Mouse (Mus musculus) kidney, embryonic 14.5 days (tissue): ENCODE data around the gene Nol10. TPM values are rescaled to one million over a fixed set of nuclear protein-coding genes. Genes with fewer than 3 reads are reported as not detected.

Source experiments
- ATAC-seq: fragments of 200-750 bp; cut with Nextera tagmentation; 2 replicates; pipeline ENCODE4 v1.8.0; 2017; ENCODE audit warnings: moderate number of reproducible peaks, mild to moderate bottlenecking, moderate TSS enrichment, moderate library complexity; ENCODE audit not compliant: low FRiP score, low TSS enrichment
- H3K27ac ChIP-seq: fragments of 300-500 bp; sonication (generic); 2 replicates; pipeline ENCODE4 v1.5.1; 2014; ENCODE audit warnings: low read depth, mild to moderate bottlenecking, low read length, moderate library complexity, mixed read lengths
- H3K27me3 ChIP-seq: fragments of 300-500 bp; sonication (generic); 2 replicates; pipeline ENCODE4 v1.6.1; 2014; ENCODE audit warnings: mild to moderate bottlenecking, low read length; ENCODE audit not compliant: control insufficient read depth, insufficient read depth
- H3K36me3 ChIP-seq: fragments of 300-500 bp; sonication (generic); 2 replicates; pipeline ENCODE4 v1.6.1; 2014; ENCODE audit warnings: low read length, mixed read lengths; ENCODE audit not compliant: control insufficient read depth, insufficient read depth
- H3K4me1 ChIP-seq: fragments of 300-500 bp; sonication (generic); 2 replicates; pipeline ENCODE4 v1.6.1; 2014; ENCODE audit warnings: low read length, mixed read lengths; ENCODE audit not compliant: control insufficient read depth, insufficient read depth
- H3K4me2 ChIP-seq: fragments of 300-500 bp; sonication (generic); replicated peaks from 2 replicates; pipeline ENCODE4 v1.6.1; 2014; ENCODE audit warnings: low read depth, mild to moderate bottlenecking, low read length
- H3K4me3 ChIP-seq: fragments of 300-500 bp; sonication (generic); 2 replicates; pipeline ENCODE4 v1.5.1; 2014; ENCODE audit warnings: mild to moderate bottlenecking, low read length
- H3K9ac ChIP-seq: fragments of 300-500 bp; sonication (generic); 2 replicates; pipeline ENCODE4 v1.6.1; 2014; ENCODE audit warnings: low read depth, mild to moderate bottlenecking, low read length, moderate library complexity
- H3K9me3 ChIP-seq: fragments of 300-500 bp; sonication (generic); 2 replicates; pipeline ENCODE4 v1.6.1; 2016; ENCODE audit warnings: low read length; ENCODE audit not compliant: control insufficient read depth
- WGBS: fragments of 180-500 bp; shearing (Covaris S2); extraction: QIAGEN DNeasy Blood & Tissue Kit; methylation state at CpG from one replicate; pipeline ENCODE4 v1.1.7; 2014; 5-methylcytosine and 5-hydroxymethylcytosine counted together
- polyA plus RNA-seq: library from polyadenylated mRNA; unstranded; fragments of >200 nt; fragmentation: Nextera tagmentation; extraction: Ambion mirVana; gene quantifications from 2 replicates; pipeline ENCODE4 v1.2.1, GENCODE M21; 2014

Nol10 gene
- polyA plus RNA-seq, 1 experiment from 2014 or later: 31.0 TPM

- Histone ChIP-seq H3K4me1 (no peaks in the 10 kb centered on the region; the same call in 1 of the 2 replicates), H3K4me3 (no peak overlapping the region), H3K27me3 (no peaks in the 10 kb centered on the region), H3K9ac (no peak overlapping the region), H3K9me3 (no peaks in the 10 kb centered on the region), H3K4me2 (no peak overlapping the region), H3K36me3 (peaks cover 26% of the 10 kb centered on the region), H3K27ac (no peak overlapping the region)
- WGBS: 88% methylated on average over 2 of the region's 2 CpGs
- no peak for ATAC-seq
These were observed 63.0 kb downstream of the Nol10 start for GRCm38 (mm10) chr12:17411242-17411641.

DNA sequence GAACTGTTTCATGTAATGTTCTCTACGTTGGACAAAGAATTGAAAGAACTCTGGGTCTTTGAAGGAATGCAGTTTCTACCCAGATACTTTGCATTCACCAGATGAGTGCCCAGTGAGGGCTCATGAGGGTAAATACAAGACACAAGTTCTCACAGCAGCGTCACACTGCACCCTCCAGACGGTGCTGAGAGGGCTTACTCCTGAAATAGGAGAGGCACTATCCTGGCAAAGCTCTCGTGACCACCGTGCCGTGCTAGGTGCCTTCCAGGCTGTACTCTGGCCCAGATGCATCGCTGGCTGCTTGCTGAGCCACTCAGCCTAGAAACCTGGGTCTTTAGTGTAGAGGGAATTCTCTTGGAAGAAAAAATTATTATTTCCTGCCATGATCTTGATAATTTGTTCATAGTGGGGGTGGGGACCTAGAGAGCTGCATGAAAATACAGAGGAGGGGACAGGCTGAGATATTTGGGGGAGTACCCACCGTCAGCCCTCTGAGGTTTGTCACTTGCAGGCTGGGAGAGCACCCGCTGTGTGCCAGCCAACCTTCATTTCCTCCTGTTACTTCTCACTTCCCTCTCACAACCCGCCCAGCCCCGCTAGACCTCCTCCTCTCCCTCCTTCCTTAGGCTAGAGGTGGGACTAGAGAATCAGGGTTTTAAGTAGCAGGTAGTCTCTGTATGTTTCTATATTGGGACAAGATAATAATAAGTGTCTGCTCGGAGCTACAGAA lies 63.7 kb downstream of the Nol10 start:
- Histone ChIP-seq H3K27ac (no peak overlapping the region), H3K4me1 (no peaks in the 10 kb centered on the region; the same call in 1 of the 2 replicates), H3K9me3 (no peaks in the 10 kb centered on the region), H3K27me3 (no peaks in the 10 kb centered on the region), H3K36me3 (peaks cover 27% of the 10 kb centered on the region), H3K4me3 (no peak overlapping the region), H3K9ac (no peak overlapping the region), H3K4me2 (no peak overlapping the region)
- WGBS: 68% methylated on average over 12 of the region's 12 CpGs
- ATAC-seq: no peak

DNA sequence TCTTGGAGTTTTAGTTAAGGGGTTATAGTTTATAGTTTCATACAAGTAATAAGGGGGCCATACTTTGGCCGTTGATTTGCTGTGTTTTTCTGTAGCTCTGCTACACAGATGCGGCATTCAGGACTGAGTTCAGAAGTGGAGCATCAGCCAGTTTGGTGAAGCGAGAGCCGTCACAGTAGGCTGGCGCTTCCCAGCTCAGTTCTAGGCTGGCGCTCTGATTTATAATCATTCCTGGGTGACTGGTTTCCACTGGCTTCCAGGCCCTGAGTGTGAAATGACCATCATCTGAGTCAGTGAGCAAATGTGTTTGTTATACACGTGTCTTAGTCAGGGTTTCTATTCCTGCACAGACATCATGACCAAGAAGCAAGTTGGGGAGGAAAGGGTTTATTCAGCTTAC lies 66.5 kb downstream of the Nol10 start:
- no peak overlapping the region for H3K9ac ChIP-seq
- no peak overlapping the region for H3K4me2 ChIP-seq
- H3K27me3 ChIP-seq: no peaks in the 10 kb centered on the region
- H3K4me3 ChIP-seq: no peak overlapping the region
- peaks cover 29% of the 10 kb centered on the region for H3K36me3 ChIP-seq
- H3K9me3 ChIP-seq: no peaks in the 10 kb centered on the region
- WGBS: 64% methylated on average over 7 of the region's 7 CpGs
- H3K4me1 ChIP-seq: no peaks in the 10 kb centered on the region; the same call in 1 of the 2 replicates
- no peak for ATAC-seq
- no peak overlapping the region for H3K27ac ChIP-seq

GRCm38 (mm10) chr12:17420168-17420810 lies 72.0 kb downstream of the Nol10 start:
- H3K36me3 ChIP-seq: peaks cover 52% of the 10 kb centered on the region
- H3K9me3 ChIP-seq: no peaks in the 10 kb centered on the region
- no peaks in the 10 kb centered on the region for H3K27me3 ChIP-seq
- no peaks in the 10 kb centered on the region; the same call in 1 of the 2 replicates for H3K4me1 ChIP-seq
- 45% methylated on average over 3 of the region's 3 CpGs for WGBS
- no peak for ATAC-seq
- no peak overlapping the region for H3K4me2 ChIP-seq
- H3K4me3 ChIP-seq: no peak overlapping the region
- no peak overlapping the region for H3K9ac ChIP-seq
- H3K27ac ChIP-seq: no peak overlapping the region

GRCm38 (mm10) chr12:17425254-17426169 lies 77.3 kb downstream of the Nol10 start:
- no peaks in the 10 kb centered on the region for H3K27me3 ChIP-seq
- ATAC-seq: no peak
- 75% methylated on average over 11 of the region's 11 CpGs for WGBS
- H3K9me3 ChIP-seq: no peaks in the 10 kb centered on the region
- peaks cover 48% of the 10 kb centered on the region; the same call in 1 of the 2 replicates for H3K36me3 ChIP-seq
- no peak overlapping the region for H3K4me2 ChIP-seq
- no peak overlapping the region for H3K4me3 ChIP-seq
- H3K9ac ChIP-seq: no peak overlapping the region
- no peak overlapping the region for H3K27ac ChIP-seq
- H3K4me1 ChIP-seq: no peaks in the 10 kb centered on the region

- no peaks in the 10 kb centered on the region for H3K4me1 ChIP-seq
- no peak overlapping the region for H3K27ac ChIP-seq
- no peaks in the 10 kb centered on the region for H3K9me3 ChIP-seq
- H3K4me2 ChIP-seq: no peak overlapping the region
- no peak for ATAC-seq
- no peak overlapping the region for H3K9ac ChIP-seq
- H3K36me3 ChIP-seq: peaks cover 50% of the 10 kb centered on the region; the same call in 1 of the 2 replicates
- H3K27me3 ChIP-seq: no peaks in the 10 kb centered on the region
- H3K4me3 ChIP-seq: no peak overlapping the region
- WGBS: 39% methylated on average over 3 of the region's 3 CpGs
These were observed 78.5 kb downstream of the Nol10 start for GRCm38 (mm10) chr12:17426735-17427134.

DNA sequence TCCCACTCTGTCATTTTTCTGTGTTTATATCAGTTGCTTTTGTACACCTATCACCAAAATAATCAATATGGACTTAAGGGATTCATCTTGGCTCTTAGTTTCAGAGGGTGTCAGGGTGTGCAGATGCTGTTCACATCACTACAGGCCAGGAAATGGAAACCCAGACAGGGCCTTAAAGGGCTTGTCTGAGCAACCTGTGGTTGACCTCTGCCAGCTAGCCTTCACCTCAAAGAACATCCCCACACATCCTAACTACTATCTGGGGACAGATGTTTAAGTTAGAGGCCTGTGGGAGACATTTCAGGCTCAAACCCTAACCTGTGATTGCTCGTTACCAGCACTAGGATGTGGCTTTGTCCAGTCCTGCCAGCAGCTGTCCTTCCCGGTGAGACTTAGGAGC lies 82.3 kb downstream of the Nol10 start:
- WGBS: 83% methylated on average over 2 of the region's 2 CpGs
- no peaks in the 10 kb centered on the region for H3K9me3 ChIP-seq
- no peak overlapping the region for H3K4me2 ChIP-seq
- no peaks in the 10 kb centered on the region for H3K27me3 ChIP-seq
- H3K4me1 ChIP-seq: no peaks in the 10 kb centered on the region
- H3K36me3 ChIP-seq: peaks cover 33% of the 10 kb centered on the region; the same call in 1 of the 2 replicates
- H3K4me3 ChIP-seq: no peak overlapping the region
- H3K27ac ChIP-seq: no peak overlapping the region
- H3K9ac ChIP-seq: no peak overlapping the region
- no peak for ATAC-seq

- 78% methylated on average over 5 of the region's 5 CpGs for WGBS
- no peak overlapping the region for H3K4me3 ChIP-seq
- no peak overlapping the region for H3K27ac ChIP-seq
- H3K9ac ChIP-seq: no peak overlapping the region
- peaks cover 30% of the 10 kb centered on the region; the same call in 1 of the 2 replicates for H3K36me3 ChIP-seq
- no peaks in the 10 kb centered on the region for H3K27me3 ChIP-seq
- ATAC-seq: no peak
- H3K9me3 ChIP-seq: no peaks in the 10 kb centered on the region
- H3K4me2 ChIP-seq: no peak overlapping the region
- no peaks in the 10 kb centered on the region for H3K4me1 ChIP-seq
These were observed 82.9 kb downstream of the Nol10 start for GRCm38 (mm10) chr12:17431166-17431565.
